Mouse (Mus musculus) bone marrow, adult 2 months (tissue): Measurements from ENCODE around the gene Kif14. TPM values are rescaled to one million over a fixed set of nuclear protein-coding genes. Genes with fewer than 3 reads are reported as not detected.

Source experiments
- H3K27ac ChIP-seq: fragments of 200-500 bp; 2 replicates; pipeline ENCODE4 v1.5.1; 2012; ENCODE audit warnings: low read depth, mild to moderate bottlenecking, control low read depth, inconsistent platforms, low read length; ENCODE audit not compliant: control insufficient read depth, poor library complexity, insufficient read depth
- H3K4me1 ChIP-seq: fragments of 200-500 bp; 2 replicates; pipeline ENCODE4 v1.6.1; 2011; ENCODE audit warnings: low read length; ENCODE audit not compliant: control insufficient read depth, insufficient read depth
- H3K4me3 ChIP-seq: fragments of 200-500 bp; replicated peaks from 2 replicates; pipeline ENCODE3; 2011; ENCODE audit warnings: mild to moderate bottlenecking, low read depth, low read length, control low read depth; ENCODE audit not compliant: control insufficient read depth
- CTCF ChIP-seq: fragments of 200-500 bp; IDR thresholded peaks from 2 replicates; pipeline ENCODE4 v1.5.1; 2011; ENCODE audit warnings: low read length, control low read depth; ENCODE audit not compliant: control insufficient read depth, insufficient read depth
- POLR2A ChIP-seq: fragments of 200-500 bp; IDR thresholded peaks from 2 replicates; pipeline ENCODE4 v1.6.1; 2011; ENCODE audit warnings: low read depth, mild to moderate bottlenecking, control low read depth, low read length, borderline replicate concordance; ENCODE audit not compliant: control insufficient read depth
- whole genome bisulfite sequencing: fragments of 180-500 bp; shearing (Covaris S2); methylation state at CpG from one replicate; pipeline ENCODE4 v1.1.7; 2018; 5-methylcytosine and 5-hydroxymethylcytosine counted together
- polyA plus RNA-seq: library from polyadenylated mRNA; stranded (reverse); fragments of >200 nt; gene quantifications from 2 replicates; pipeline ENCODE4 v1.2.4, GENCODE M21; 2011; ENCODE audit warnings: low replicate concordance; ENCODE audit not compliant: missing spikeins, insufficient read depth, insufficient read length

Kif14 gene
- polyA plus RNA-seq, 1 experiment, result 15.0 TPM

- WGBS, result 70% methylated on average over 4 of the region's 4 CpGs
- H3K27ac ChIP-seq, result no peak overlapping the region
- TF ChIP-seq CTCF, result no peak
- no peak for TF ChIP-seq POLR2A
- H3K4me3 ChIP-seq, result no peak overlapping the region
- no peaks in the 10 kb centered on the region for H3K4me1 ChIP-seq
Measured at GRCm38 (mm10) chr1:136457403-136457802, 8.7 kb upstream of the Kif14 start.

- WGBS, result 32% methylated on average over 9 of the region's 9 CpGs
- no peak for TF ChIP-seq CTCF
- no peak for TF ChIP-seq POLR2A
- Histone ChIP-seq H3K4me1 (no peaks in the 10 kb centered on the region), H3K27ac (no peak overlapping the region), H3K4me3 (no peak overlapping the region)
Measured at GRCm38 (mm10) chr1:136458691-136459245, 7.4 kb upstream of the Kif14 start.

DNA sequence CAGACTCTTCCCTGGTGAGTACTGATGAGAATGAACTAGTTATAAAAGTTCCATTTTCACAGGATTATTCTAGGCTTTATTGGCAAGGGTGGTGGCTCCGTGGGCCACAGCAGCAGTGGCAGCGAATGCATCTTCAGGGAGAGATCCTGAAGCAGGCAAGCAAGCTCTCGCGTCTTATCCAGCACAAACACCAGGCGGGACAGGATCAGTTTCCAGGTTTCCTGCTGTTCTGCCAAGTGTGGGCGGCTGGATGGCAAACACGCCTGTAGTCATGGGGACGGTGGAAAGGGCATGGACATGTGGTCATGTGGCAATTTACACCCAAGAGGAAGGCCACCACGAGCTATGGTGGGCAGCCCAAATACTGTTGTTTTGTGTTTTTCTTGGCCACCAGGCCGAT, 3.7 kb upstream of the Kif14 start:
- H3K4me3 ChIP-seq, result no peak overlapping the region
- no peak for TF ChIP-seq CTCF
- no peak for TF ChIP-seq POLR2A
- WGBS, result 72% methylated on average over 10 of the region's 10 CpGs
- peaks cover 1% of the 10 kb centered on the region; the same call in 1 of the 2 replicates for H3K4me1 ChIP-seq
- no peak overlapping the region for H3K27ac ChIP-seq

DNA sequence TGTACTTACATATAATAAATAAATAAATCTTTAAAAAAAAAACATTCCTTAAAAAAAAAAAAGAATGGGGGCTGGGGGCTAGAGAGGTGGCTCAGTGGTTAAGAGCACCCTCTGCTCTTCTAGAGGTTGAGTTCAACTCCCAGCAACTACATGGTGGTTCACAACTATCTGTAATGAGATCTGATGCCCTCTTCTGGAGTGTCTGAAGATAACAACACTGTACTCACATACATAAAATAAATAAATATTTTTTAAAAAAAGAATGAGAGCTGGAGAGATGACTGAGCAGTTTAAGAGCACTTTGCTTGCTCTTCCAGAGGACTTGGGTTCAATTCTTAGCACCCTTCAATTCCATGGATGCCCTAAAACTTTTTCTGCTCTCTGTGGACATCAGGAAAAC, 975 bp upstream of the Kif14 start:
- Histone ChIP-seq H3K4me1 (peaks cover 1% of the 10 kb centered on the region; the same call in 1 of the 2 replicates), H3K4me3 (no peak overlapping the region), H3K27ac (no peak overlapping the region)
- TF ChIP-seq POLR2A, result no peak
- no peak for TF ChIP-seq CTCF

- Histone ChIP-seq H3K4me1 (peaks cover 1% of the 10 kb centered on the region; the same call in 1 of the 2 replicates), H3K4me3 (no peak overlapping the region), H3K27ac (no peak overlapping the region)
- no peak for TF ChIP-seq CTCF
- TF ChIP-seq POLR2A, result no peak
- WGBS, result 90% methylated on average over 4 of the region's 4 CpGs
Measured at GRCm38 (mm10) chr1:136469408-136469807, 3.3 kb downstream of the Kif14 start.

GRCm38 (mm10) chr1:136470471-136470870, 4.3 kb downstream of the Kif14 start:
- Histone ChIP-seq H3K4me3 (no peak overlapping the region), H3K27ac (no peak overlapping the region), H3K4me1 (peaks cover 1% of the 10 kb centered on the region; the same call in 1 of the 2 replicates)
- 86% methylated on average over 6 of the region's 6 CpGs for WGBS
- TF ChIP-seq CTCF, result no peak
- TF ChIP-seq POLR2A, result no peak

- no peak overlapping the region for H3K27ac ChIP-seq
- no peak overlapping the region for H3K4me3 ChIP-seq
- TF ChIP-seq CTCF (no peak), POLR2A (no peak)
- 91% methylated on average over 5 of the region's 5 CpGs for WGBS
- H3K4me1 ChIP-seq, result no peaks in the 10 kb centered on the region; the same call in 1 of the 2 replicates
Measured at GRCm38 (mm10) chr1:136491681-136492080, 25.5 kb downstream of the Kif14 start.

GRCm38 (mm10) chr1:136492232-136492631, 26.1 kb downstream of the Kif14 start:
- no peaks in the 10 kb centered on the region; the same call in 1 of the 2 replicates for H3K4me1 ChIP-seq
- H3K4me3 ChIP-seq, result no peak overlapping the region
- 59% methylated on average over 2 of the region's 2 CpGs for WGBS
- H3K27ac ChIP-seq, result no peak overlapping the region
- TF ChIP-seq CTCF (no peak), POLR2A (no peak)

DNA sequence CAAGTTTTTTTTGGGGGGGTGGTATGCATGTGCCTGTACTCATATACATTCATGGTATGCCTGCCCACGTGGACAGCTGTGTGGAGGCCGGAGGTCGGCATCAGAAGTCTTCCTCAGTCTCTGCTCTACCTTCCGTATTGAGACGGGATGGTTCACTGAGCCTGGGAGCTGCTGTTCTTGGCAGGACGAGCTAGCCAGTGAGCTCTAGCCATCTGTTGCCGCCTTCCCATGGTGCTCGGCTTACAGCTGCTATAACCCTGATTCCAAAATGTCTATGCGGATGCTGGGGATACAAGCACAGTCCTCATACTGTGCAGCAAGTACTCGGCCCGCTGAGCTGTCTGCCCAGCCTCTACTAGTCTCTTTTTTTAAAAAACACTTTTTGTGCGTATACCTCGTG, 33.2 kb downstream of the Kif14 start:
- WGBS, result 93% methylated on average over 13 of the region's 13 CpGs
- Histone ChIP-seq H3K4me3 (no peak overlapping the region), H3K4me1 (no peaks in the 10 kb centered on the region), H3K27ac (no peak overlapping the region)
- TF ChIP-seq POLR2A (no peak), CTCF (no peak)
